Mouse (Mus musculus) layer of hippocampus, adult 9-10 months (tissue): ENCODE data around the gene Ahcyl1.

ENCODE experiments used
- DNase-seq: peaks from one replicate; pipeline ENCODE4 v3.0.0; 2022; ENCODE audit warnings: low spot score

Gene Ahcyl1

GRCm38 (mm10) chr3:107703675-107704370 lies 7.5 kb upstream of the Ahcyl1 start:
- no peak for DNase-seq

DNA sequence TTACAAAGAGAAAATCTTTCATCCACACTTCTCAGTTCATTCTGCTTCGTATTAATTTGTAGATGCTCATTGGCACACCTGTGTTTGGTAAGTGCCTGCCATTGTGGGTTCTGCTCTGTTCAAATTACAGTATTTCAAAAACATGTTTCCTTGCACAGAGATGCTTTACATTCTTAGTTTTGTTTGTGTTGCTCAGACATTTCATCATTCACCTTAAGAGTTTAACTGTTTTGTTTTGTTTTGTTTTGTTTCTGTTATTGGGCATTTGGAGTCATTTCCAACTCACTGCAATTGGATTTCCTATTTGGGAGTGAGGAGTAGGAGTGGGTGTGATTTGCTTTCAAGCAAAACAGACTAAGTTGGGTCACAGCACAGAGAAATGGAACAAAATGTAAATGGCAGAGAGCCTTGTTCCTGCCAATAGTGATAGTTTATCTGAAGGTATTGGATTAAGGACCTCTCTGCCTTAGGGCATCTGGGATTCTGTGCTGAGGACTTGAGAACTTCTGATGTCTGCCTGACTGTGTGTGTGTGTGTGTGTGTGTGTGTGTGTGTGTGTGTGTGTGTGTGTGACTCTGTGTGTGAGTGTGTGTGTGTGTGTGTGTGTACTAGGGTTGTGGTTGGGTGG lies 5.5 kb upstream of the Ahcyl1 start:
- DNase-seq: no peak

DNA sequence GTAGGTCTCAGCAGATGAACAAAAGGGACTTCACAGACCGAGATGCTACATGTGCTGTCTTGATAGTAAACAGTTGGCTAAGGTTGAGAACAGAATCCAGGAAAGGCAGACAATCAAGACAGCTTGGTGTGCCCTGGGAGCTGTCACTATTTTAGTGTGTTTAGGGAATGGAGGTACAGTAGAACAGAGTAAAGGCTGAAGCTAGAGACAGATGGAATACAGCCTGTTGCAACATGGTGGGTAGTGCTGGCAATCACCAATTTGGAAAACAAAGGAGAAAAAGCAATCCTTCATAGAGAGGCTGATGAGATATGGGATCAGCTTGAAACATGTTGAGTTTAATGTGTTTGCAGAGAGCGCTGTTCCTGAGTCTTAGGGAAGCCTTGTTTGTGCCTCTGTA lies 4.3 kb upstream of the Ahcyl1 start:
- no peak for DNase-seq

DNA sequence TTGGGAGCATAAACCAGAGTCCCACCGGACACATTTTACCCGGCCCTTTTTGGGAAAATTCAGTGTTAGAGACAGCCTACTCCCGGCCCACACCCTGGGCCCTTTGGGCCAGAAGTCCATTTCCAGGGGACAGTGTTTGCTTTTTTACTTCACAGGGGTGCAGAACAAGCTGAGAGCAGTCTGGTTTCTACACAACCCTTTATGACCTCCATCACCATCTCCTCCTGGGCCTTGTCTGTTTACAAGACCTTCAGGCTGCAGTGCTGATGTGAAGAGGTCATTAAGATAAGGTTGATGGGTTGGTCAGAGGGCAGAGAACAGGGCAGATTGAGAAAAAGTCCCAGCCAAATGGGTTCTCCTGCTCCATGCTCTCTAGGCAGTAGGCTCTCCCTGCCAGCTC lies 550 bp upstream of the Ahcyl1 start:
- no peak for DNase-seq

DNA sequence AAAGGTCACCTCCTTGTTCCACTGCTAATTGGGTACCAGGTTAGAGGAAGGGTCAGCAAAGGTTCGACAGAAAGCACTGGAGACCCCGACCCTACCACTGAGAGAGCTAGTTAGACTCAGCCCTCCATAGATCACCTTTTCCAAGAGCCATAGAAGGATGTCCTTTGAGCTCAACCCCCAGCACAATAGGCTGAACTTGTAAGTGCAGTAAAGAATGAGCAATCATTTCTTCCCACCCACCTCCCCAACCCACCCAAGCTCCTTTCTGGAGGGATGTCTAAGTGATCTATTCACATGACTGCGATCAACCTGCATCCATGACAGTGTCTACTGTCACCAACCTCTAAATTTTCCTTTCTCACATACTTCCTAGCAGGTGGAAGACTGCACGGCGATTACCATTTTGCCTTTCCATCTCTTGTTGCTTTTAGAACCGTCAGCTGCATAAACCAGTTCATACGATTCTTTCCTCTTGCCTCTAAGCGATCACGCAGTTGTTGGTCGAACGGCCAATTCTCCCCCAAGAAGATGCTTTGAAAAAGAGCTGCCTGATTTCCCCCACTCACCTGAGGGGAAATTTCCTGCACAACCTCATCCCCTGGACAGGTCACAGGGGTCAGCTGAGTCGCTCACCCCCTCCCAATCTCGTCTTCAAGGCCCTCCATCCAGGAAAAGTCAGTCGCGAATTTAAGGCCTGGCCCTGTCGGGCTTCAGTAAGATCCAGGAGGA lies 977 bp downstream of the Ahcyl1 start:
- no peak for DNase-seq

GRCm38 (mm10) chr3:107694256-107694900 lies 2.0 kb downstream of the Ahcyl1 start:
- no peak for DNase-seq

- no peak for DNase-seq
Observed at GRCm38 (mm10) chr3:107690366-107690765, 6.0 kb downstream of the Ahcyl1 start.

- no peak for DNase-seq
Observed at GRCm38 (mm10) chr3:107689245-107689644, 7.1 kb downstream of the Ahcyl1 start.

GRCm38 (mm10) chr3:107688236-107688635 lies 8.1 kb downstream of the Ahcyl1 start:
- DNase-seq: no peak

- DNase-seq: no peak
Observed at GRCm38 (mm10) chr3:107686276-107686977, 9.9 kb downstream of the Ahcyl1 start.

DNA sequence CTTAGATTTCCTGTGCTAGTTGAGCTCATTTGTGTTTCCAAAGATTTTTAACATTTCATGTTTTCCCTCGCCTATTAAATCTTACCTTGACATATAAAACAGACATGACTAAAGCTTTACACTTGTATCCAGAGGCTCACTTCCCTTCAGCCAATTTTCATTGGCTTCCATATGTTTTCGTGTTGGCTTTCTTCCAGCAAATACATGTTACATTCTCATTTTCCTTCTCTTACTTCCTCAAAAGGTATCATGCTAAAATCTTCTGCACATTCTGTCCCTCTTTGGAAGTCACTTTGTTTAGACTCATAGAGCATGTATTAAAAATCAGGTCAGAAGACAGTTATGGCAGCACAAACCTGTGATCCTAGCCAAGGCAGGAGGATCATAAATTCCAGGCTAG lies 10.7 kb downstream of the Ahcyl1 start:
- DNase-seq: no peak

DNA sequence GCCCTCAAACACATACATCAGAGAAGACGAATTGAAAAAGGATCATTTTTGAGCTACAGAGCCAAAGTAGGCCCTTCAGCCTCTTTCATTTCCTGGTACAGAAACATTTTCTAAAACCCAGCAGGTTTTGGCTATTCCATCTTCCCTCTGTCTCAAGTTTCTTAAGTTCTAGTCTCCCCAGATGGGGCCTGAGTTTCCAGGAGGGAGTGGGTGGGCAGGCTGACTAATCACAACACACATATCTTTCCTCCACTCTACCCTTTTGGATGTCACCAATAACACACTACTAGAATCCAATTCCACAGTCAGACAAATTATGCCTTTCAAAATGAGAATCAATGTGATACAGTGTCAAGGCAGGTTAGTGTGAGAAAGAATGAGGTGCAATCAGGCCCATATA lies 12.8 kb downstream of the Ahcyl1 start:
- DNase-seq: no peak

GRCm38 (mm10) chr3:107680790-107681576 lies 15.4 kb downstream of the Ahcyl1 start:
- no peak for DNase-seq

DNA sequence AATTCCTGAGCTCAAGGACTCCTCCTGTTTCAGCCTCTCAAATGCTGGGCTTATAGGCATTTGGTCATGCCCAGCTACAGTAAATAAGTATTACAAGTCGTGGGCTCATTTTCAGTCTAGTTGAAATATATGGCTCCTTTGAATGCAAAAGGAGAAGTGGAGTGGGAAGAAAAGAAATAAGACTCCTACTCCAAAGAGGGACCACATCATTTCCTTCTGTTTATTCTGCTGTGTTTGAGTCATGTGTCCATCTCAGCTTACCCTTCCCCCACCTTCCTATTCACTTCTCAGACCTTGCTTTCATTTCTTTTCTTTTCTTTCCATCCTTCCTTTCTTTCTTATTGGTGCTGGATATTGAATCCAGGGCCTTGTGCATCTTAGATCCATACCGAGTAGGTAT lies 24.9 kb downstream of the Ahcyl1 start:
- no peak for DNase-seq

- DNase-seq: no peak
Observed at GRCm38 (mm10) chr3:107670500-107670899, 25.9 kb downstream of the Ahcyl1 start.

DNA sequence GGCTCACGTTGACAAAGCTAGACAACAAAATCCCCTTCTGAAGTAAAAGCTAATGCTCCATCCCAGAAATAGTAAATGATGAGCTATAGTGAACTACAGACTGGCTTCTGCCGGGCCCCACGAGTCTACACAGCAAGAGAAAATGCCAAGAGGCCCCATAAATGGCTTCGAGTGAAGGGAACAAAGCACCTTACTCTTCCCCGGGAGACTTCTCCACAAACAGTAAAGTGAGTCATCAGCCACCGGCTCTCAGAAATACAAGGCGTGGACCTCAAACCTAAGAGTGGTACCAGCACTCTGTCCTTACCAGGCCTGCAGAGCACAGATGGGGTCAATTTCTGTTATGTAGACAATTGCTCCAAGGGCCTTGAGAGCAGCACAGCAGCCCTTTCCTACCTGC lies 27.6 kb downstream of the Ahcyl1 start:
- no peak for DNase-seq

DNA sequence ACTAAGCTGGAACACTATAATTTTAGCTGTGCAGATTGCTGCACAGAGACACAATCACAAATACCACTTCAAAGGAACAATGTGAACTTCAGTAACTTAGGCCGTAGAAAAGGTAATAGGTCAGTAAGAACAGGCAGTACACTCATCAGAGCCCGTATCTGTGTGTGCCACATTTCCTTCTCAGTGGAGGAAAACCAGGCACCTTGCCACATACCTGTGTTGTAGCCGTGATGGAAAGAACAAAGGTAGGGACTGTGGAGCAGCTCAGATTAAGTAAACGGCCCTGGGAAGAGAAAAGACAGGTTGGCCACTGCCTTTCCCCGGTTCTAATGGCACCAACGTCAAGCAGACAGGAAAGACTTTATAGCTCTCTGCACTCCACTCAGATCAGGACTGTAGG lies 28.9 kb downstream of the Ahcyl1 start:
- DNase-seq: no peak

DNA sequence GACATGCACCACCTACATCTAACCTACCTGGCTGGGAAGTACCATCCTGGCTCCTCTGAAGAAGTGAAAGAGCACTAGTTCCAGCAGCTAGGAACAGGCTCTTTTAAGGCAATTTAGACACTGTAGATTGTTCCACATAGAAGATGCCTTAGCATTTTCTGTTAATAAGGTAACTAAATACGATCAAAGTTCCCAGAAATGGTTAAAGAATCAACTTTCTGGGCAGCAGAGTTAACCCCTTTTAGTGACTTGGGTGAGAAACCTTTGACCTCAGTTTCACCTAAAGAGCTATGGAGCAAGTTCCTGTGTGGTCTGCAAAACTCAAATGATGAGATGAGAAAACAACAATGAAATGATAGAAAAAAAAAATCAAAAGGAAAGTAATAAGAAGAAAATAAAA lies 31.7 kb downstream of the Ahcyl1 start:
- no peak for DNase-seq

GRCm38 (mm10) chr3:107659000-107659399 lies 37.4 kb downstream of the Ahcyl1 start:
- no peak for DNase-seq

GRCm38 (mm10) chr3:107656888-107657287 lies 39.5 kb downstream of the Ahcyl1 start:
- DNase-seq: no peak

GRCm38 (mm10) chr3:107656151-107656550 lies 40.2 kb downstream of the Ahcyl1 start:
- DNase-seq: no peak
